Mouse (Mus musculus) ovary, adult 18-20 months (tissue): ENCODE data around the gene S100a4.

Experiments
- DNase-seq: peaks from one replicate; pipeline ENCODE4 v3.0.0; 2022; ENCODE audit warnings: low spot score, mixed read lengths

S100a4 gene

DNA sequence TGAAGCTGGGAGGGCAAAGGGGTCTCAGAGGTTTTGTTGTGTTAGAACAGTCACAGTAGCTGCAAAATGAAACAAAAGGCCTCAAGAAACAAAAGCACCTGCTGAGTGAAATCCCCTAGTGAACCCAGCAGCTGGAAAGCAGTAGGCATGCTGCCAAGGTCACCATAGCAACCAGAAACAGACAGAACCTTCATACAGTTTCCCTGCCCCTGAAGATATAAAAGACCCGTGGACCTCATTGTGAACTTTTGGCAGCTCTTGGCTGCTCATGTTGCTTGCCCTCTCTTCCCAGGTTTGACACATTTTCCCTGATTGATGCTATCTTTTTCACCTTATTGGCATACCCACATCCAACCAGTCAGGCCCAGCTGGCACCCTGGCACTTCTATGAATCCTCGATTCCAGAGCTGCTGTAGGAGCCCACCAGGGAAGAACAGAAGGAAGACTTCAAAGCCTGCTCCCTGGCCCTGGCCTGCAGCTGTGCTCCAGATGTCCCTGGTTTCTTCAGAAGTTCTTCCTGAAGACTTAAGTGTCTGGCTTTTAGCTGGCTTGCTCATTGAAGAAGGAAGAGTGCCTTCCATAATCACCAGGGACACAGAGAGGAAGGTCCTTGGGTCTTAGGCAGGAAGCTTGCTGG is 20.0 kb downstream of the S100a4 start:
- peak; percentile 52 for DNase-seq

DNA sequence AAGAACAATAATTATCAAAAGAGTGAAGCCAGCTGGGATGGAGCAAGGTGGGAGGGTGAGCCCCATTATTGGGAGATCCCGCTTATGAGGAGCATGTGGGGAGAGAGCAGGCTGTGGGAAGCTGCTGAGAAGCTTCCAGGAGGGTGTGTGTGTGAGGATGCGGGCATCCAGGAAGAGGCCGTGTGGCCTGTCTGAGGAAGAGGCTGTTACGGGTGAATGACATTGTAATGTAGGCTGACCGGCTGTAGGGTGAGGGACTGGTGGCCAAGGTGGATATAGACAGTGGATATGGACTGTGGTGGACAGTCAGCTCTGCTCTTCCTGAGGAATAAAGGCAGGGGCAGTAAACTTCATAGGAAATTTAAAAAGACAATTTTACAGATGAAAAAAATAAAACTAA is 21.9 kb downstream of the S100a4 start:
- DNase-seq = no peak

DNA sequence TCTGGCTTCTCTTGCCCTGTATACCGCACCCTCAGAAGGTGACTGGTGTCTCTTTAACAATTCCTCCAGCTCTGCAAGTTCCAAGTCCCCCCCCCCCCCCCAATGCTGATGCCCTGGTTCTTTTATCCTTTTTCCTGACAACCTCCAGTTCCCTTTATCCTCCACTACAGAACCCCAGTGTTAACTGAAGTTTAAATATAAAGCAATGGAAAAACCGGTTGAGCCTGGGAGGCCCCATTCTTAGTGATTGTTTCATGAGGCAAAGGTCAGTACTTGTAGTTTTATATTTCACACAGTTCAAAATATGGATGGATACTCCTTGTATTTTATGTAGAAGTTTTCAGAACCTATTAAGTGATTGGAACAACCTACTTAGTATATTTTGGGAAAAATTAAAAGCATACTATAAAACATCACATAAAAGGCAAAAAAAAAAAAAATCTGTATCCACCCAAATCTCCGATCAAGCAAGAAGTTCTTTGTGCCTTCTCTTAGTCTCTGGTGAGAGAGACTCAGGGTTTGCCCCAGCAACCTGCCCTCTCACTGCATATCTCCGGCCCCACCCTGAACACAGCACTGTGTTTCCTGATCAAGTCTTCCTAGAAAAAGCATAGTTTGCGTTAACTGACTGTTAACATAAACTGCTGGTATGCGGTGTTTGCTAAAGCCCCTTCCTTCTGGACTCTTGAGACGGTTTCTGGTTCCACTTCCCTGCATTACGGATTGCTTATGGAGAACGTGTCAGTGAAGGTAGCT is 22.9 kb downstream of the S100a4 start:
- no peak for DNase-seq

DNA sequence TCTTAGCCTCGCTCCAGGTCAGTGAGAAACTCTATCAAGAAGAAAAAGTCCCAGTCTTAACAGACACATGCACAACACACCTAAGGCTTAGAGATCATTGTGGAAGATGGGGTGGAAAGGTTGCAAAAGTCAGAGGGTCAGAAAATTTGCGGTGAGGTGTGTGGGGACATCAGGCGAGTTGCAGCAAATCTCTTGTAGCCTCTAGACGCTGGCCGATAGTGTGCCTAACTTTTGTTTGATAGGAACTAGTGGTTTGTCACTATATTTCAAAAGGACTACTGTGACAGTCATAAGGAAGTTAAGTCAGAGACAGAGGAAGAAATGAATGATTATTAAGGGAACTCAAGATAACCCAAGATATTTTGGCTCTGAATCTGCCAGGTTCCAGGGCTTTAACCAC is 23.8 kb downstream of the S100a4 start:
- no peak for DNase-seq

DNA sequence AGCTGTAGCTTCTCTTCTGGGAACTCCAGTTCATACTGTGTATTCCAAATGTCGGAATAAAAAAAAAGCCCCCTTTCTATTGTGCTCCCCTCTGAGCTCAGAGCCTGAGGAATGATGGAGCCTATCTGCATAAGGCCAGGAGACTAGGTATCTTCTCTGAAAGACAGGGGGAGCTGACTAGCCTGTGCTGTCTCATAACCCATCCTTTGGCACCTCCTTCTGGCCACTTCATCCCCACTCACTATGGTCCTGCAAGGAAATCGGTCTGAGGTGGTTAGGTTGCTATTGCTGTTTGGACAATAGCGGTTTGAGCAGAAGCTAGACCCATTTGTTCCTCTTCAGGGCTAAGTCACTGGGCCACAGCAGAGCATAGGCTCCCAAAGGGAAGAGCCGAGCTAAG is 24.2 kb downstream of the S100a4 start:
- no peak for DNase-seq

DNA sequence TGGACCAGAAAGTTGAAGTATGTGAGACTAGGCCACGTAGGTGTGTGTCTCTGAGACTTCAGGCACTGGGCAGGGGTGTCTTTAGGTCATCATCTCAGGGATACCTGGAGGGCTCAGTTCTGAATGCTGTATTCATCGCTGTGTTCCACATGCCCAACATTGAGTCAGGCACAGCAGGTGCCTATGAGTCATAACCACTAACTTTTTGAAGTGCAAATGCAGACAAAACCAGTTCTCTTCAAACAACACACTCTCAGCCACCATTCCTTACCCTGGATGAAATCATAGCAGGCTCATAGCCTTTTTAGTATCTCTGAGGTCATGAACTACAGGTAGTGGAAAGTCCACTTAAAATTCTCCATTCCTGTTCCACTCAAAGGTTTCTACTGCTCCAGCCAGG is 25.7 kb downstream of the S100a4 start:
- DNase-seq = no peak

DNA sequence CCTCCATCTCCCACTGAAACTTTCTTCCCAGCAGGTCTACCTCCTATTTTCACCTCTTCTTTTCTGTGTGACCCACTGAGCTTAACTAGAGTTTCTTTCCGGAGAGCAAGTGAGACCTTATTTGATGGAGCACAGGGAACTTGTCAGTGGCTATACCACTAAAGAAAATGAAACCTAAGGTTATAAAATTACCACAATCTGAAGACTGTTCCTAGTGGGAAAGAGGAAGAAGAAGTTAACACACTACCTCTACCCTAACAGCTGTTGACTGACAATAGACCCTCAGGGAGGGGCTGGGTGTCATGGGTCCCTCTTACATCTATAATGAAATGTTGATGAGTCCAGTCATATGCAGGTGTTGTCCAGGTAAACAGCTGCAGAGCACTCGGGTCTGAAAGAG is 28.4 kb downstream of the S100a4 start:
- no peak for DNase-seq

DNA sequence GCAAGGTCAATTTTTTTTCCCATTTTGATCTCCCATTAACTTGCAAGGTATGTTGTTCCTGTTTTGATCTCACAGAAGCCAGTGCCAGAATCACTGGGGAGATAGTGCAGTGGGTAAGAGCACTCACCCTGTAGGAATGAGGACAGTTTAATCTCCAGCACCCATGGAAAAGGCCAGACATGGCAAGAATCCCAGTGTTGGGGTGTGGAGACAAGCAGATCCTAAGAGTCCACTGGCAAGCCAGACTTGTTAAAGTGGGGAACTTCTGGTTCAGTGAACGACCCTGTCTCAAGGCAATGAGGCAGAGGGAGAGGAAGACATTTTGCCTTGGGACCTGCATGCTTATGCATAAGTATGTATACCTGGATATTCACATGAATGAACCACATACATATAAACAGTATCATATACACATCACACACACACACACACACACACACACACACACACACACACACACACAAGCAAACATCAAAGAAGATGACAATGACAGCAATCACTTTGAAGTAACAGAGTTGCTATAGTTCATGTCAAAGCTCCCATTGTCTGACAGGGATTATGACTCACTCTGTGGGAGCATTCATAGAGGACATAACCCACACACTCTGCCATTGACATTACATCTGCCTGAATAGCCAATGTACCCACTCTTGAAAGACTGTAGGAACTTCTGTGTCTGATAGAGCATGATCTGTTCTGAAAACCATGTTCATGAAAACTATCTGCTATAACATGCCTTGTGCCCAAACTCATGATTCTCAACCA is 35.1 kb downstream of the S100a4 start:
- DNase-seq = no peak

DNA sequence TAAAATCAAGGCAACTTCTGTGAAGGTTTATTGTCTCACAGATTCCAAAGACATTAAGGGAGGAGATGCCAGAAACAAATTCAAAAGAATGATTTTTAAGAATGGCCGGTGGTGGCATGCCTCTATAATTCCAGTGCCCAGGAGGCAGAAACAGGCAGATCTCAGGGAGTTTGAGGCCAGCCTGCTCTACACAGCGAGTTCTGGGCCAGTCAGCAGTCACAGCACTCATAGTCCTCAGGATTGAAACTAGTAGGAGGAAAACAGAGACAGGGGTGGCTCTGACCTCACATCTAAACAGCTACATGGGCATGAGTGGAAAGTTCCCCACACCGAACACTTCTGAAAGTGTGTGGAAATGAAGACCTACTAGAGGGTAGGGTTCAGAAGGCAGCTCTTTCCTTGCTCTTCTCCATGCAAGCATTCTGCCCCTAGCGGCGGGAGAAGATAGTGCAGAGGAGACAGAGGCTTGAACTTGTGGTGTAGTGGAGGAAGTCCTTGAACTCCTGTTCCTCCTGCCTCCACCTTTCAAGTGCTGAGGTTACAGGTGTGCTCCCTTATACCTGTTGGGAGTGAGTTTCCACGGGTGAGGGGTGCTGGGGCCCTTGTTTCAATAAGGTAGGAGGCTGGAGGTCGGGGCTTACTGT is 36.1 kb downstream of the S100a4 start:
- DNase-seq = no peak

DNA sequence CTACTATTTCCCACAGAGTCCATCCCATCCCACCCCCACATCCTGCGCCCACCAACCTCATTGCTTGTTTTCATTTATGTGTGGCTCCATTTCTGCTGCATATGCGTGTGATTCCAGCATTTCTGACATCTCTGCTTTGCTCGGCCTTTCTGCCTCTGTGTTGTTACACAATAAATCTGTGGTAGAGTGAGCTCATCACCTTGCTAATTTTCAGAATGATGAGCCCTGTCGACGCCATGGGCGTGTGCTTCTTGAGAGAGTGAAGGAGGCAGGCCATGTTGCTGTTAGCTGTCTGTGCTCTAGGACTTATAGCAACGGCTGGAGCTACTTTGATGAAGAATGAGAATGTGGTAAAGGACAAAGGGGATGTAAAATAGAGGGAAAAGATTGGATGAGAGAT is 37.4 kb downstream of the S100a4 start:
- DNase-seq = no peak

DNA sequence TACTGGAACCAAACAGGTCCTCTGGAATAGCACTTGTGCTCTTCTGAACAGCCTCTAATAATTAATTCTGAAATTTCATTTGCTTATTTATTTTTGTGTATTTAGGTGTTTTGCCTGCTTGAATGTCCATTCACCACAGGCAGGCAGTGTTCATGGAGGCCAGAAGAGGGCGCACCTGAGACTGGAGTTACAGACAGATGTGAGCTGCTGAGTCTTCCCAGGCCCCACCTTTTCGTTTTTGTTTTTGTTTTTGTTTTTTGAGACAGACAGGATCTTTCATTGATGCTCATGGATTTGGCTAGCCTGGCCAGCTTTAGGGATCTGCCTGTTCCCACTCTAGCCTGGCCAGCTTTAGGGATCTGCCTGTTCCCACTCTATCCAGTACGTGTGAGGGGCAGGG is 40.6 kb downstream of the S100a4 start:
- DNase-seq = no peak

DNA sequence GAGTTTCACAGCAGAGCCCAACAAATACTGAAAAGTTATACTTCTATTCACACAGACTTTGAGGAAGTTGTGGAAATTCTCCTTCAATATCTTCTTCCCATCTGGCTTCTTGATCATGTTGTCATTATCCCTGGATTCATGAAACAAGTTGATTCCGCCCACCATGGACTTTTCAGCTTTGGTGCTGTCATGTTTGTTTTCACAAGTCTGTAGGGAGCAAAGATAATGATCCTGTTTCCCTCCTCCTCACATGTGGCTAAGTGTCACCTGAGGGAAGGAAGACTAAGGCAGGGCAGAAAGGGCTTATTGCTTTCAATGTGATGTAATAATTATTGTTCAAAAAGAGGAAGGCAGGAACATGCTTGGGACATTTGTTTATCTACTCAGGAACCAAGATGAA is 43.7 kb downstream of the S100a4 start:
- no peak for DNase-seq

DNA sequence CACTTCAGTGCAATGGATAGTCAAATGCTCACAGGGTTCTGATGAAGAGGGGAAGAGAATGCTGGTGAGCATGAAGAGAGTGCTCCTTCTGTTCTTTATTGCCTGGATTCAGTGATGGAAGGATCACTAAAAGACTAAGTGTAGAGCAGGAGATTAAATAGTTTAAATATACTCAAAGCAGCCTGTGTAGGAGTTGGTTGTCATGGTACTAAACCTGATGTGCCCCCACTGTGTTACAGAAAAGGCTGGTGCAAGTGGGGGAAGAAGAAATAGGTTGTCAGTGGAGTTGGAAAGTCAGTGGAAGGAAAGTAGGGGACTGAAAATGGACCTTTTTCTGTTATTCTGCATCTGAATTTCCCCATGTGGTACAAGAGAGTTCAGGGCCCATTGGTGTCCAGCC is 45.4 kb downstream of the S100a4 start:
- no peak for DNase-seq

DNA sequence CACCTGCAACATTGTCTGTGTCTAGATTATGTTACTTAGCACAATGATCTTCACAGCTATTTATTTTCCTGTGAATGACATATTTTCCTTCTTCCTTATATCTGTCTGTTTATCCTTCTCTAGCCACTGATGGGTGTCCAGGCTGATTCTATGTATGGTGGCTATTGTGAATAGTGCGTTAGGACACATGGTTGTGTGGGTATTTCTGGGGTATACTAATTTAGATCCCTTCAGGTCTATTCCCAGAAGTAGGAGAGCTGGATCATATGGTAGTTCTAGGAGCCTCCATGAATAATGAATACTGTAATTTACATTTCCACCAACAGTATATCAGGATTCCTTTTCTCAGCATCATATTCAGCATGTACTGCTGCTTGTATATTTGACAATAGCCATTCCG is 46.3 kb downstream of the S100a4 start:
- DNase-seq = no peak

DNA sequence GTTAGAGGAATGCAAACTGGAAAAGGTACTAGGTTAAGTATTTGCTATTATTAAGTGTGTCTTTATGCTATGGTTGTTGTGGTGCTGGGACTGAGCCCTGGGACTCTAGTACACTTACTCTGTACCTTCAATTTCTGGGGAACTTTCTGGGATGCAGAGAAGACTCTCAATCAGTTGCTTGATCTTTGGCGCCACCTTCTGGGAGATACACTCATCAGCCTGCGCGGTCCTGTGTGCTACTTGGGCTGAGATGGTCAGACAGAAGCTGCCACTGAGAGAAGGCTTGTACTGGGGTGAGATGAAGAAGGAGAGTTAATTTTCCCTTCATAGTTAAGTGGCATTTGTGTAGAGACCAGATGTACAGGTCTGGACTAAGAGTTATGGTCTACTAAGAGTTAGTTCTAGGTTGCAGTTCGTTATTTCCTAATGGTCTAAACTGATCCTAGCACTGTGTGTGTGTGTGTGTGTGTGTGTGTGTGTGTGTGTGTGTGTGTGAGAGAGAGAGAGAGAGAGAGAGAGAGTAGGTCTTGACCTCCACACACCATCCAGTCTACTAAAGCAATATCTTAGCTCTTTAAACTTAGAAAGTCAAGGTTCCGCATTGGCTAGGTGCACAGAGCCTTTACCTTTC is 49.4 kb downstream of the S100a4 start:
- peak; percentile 7 for DNase-seq

DNA sequence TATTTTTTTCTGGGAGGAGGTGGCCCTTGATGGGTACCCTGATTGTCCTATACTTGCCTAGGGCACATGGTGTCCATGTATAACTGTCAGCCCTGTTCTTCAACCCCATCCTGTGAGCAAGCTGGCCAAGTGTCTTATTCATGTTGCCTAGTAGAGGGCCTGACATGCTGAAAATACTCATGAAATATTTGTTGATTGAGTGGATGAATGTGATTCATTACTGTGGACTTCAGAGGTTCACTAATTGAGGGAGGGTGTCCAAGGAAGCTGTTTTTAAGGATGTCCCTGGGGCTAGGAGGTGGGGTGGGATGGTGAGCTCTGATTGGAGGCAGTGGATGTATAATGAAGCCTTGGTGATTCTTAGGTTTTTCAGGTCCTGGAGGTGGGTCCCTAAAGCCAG is 50.1 kb downstream of the S100a4 start, which contains the start of gene S100a7a:
S100a7a (plus strand) TSS at position 301 of the 400 bp plus-strand sequence.
- no peak for DNase-seq
